Mouse (Mus musculus) hindbrain, embryonic 16.5 days (tissue): Measurements from ENCODE around the gene Tssk1. TPM values are rescaled to one million over a fixed set of nuclear protein-coding genes. Genes with fewer than 3 reads are reported as not detected.

ENCODE experiments used
- ATAC-seq: fragments of 200-750 bp; cut with Nextera tagmentation; 2 replicates; pipeline ENCODE4 v1.8.0; 2017; ENCODE audit warnings: moderate TSS enrichment, moderate library complexity
- H3K27ac ChIP-seq: fragments of 300-500 bp; sonication (generic); 2 replicates; pipeline ENCODE4 v1.5.1; 2014; ENCODE audit warnings: low read depth, mild to moderate bottlenecking, control low read depth, low read length, moderate library complexity
- H3K27me3 ChIP-seq: fragments of 300-500 bp; sonication (generic); replicated peaks from 2 replicates; pipeline ENCODE4 v1.6.1; 2014; ENCODE audit warnings: low read length; ENCODE audit not compliant: control insufficient read depth, insufficient read depth
- H3K36me3 ChIP-seq: fragments of 300-500 bp; sonication (generic); 2 replicates; pipeline ENCODE4 v1.6.1; 2014; ENCODE audit warnings: mild to moderate bottlenecking, low read length, moderate library complexity, mixed read lengths; ENCODE audit not compliant: control insufficient read depth, insufficient read depth
- H3K4me1 ChIP-seq: fragments of 300-500 bp; sonication (generic); 2 replicates; pipeline ENCODE4 v1.6.1; 2014; ENCODE audit warnings: low read depth, low read length; ENCODE audit not compliant: control insufficient read depth, insufficient read depth
- H3K4me2 ChIP-seq: fragments of 300-500 bp; sonication (generic); 2 replicates; pipeline ENCODE4 v1.6.1; 2014; ENCODE audit warnings: mild to moderate bottlenecking, low read length, control low read depth, moderate library complexity
- H3K4me3 ChIP-seq: fragments of 300-500 bp; sonication (generic); 2 replicates; pipeline ENCODE4 v1.5.1; 2014; ENCODE audit warnings: mild to moderate bottlenecking, low read length, control low read depth, moderate library complexity
- H3K9ac ChIP-seq: fragments of 300-500 bp; sonication (generic); 2 replicates; pipeline ENCODE4 v1.6.1; 2014; ENCODE audit warnings: low read depth, mild to moderate bottlenecking, control low read depth, low read length, moderate library complexity
- H3K9me3 ChIP-seq: fragments of 300-500 bp; sonication (generic); 2 replicates; pipeline ENCODE4 v1.6.1; 2014; ENCODE audit warnings: mild to moderate bottlenecking, low read length, moderate library complexity; ENCODE audit not compliant: control insufficient read depth
- WGBS: fragments of 180-500 bp; shearing (Covaris S2); extraction: QIAGEN DNeasy Blood & Tissue Kit; methylation state at CpG from one replicate; pipeline ENCODE4 v1.1.7; 2014; 5-methylcytosine and 5-hydroxymethylcytosine counted together
- polyA plus RNA-seq: library from polyadenylated mRNA; unstranded; fragments of >200 nt; fragmentation: Nextera tagmentation; extraction: Ambion mirVana; gene quantifications from 2 replicates; pipeline ENCODE4 v1.2.1, GENCODE M21; 2015

Gene Tssk1
- polyA plus RNA-seq, 1 experiment from 2014 or later: not detected

GRCm38 (mm10) chr16:17890342-17890727 is 3.7 kb upstream of the Tssk1 start:
- 37% methylated on average over 2 of the region's 2 CpGs for WGBS
- Histone ChIP-seq H3K36me3 (no peaks in the 10 kb centered on the region), H3K27ac (no peak overlapping the region), H3K4me2 (peak overlapping the region; percentile 93), H3K4me1 (peaks cover 24% of the 10 kb centered on the region), H3K4me3 (peak overlapping the region; percentile 98), H3K27me3 (no peaks in the 10 kb centered on the region), H3K9me3 (no peaks in the 10 kb centered on the region), H3K9ac (peak overlapping the region; percentile 99)
- no peak for ATAC-seq

GRCm38 (mm10) chr16:17890917-17891566 is 3.0 kb upstream of the Tssk1 start:
- Histone ChIP-seq H3K4me3 (peak overlapping the region; percentile 98), H3K4me2 (peak overlapping the region; percentile 93), H3K27me3 (no peaks in the 10 kb centered on the region), H3K4me1 (peaks cover 23% of the 10 kb centered on the region), H3K27ac (peak overlapping the region; percentile 97), H3K36me3 (no peaks in the 10 kb centered on the region), H3K9ac (peak overlapping the region; percentile 99), H3K9me3 (no peaks in the 10 kb centered on the region)
- peak; percentile 75 for ATAC-seq
- WGBS: under 1% methylated on average over 37 of the region's 44 CpGs

- peak; percentile 97 for ATAC-seq
- peaks cover 21% of the 10 kb centered on the region for H3K4me1 ChIP-seq
Measured at GRCm38 (mm10) chr16:17891567-17891959, 2.5 kb upstream of the Tssk1 start, which contains the start of gene Gm20518. TSS of gene Gm20518 (minus strand) at chr16:17891671.

GRCm38 (mm10) chr16:17892606-17893005 is 1.4 kb upstream of the Tssk1 start:
- Histone ChIP-seq H3K27ac (no peak overlapping the region), H3K9me3 (no peaks in the 10 kb centered on the region), H3K4me2 (no peak overlapping the region), H3K9ac (no peak overlapping the region), H3K36me3 (no peaks in the 10 kb centered on the region), H3K27me3 (no peaks in the 10 kb centered on the region), H3K4me3 (no peak overlapping the region), H3K4me1 (peaks cover 16% of the 10 kb centered on the region)
- no peak for ATAC-seq
- WGBS: 45% methylated on average over 3 of the region's 3 CpGs

More at GRCm38 (mm10) chr16:17891567-17891959, 2.5 kb upstream of the Tssk1 start, which contains the start of gene Gm20518:
- under 1% methylated on average over 38 of the region's 38 CpGs for WGBS
- Histone ChIP-seq H3K27ac (peak within 1 kb of the TSS; percentile 97), H3K27me3 (no peaks in the 10 kb centered on the region), H3K4me3 (peak within 1 kb of the TSS; percentile 98), H3K9me3 (no peaks in the 10 kb centered on the region), H3K36me3 (no peaks in the 10 kb centered on the region), H3K4me2 (peak within 1 kb of the TSS; percentile 93), H3K9ac (peak within 1 kb of the TSS; percentile 99)

GRCm38 (mm10) chr16:17896091-17896490 is 2.1 kb downstream of the Tssk1 start:
- Histone ChIP-seq H3K4me2 (no peak overlapping the region), H3K27ac (no peak overlapping the region), H3K4me1 (peaks cover 4% of the 10 kb centered on the region; the same call in 1 of the 2 replicates), H3K36me3 (peaks cover 21% of the 10 kb centered on the region), H3K4me3 (no peak overlapping the region), H3K9ac (no peak overlapping the region), H3K27me3 (no peaks in the 10 kb centered on the region), H3K9me3 (no peaks in the 10 kb centered on the region)
- ATAC-seq: no peak

GRCm38 (mm10) chr16:17898462-17898861 is 4.4 kb downstream of the Tssk1 start, which contains the start of the genes Dgcr2 and Tssk2:
TSS of gene Dgcr2 (minus strand) at chr16:17898562.
TSS of gene Tssk2 (plus strand) at chr16:17898637.
- Histone ChIP-seq H3K27ac (no peak within 1 kb of the TSS), H3K4me3 (no peak within 1 kb of the TSS), H3K36me3 (peaks cover 42% of the 10 kb centered on the region), H3K9ac (no peak within 1 kb of the TSS), H3K27me3 (no peaks in the 10 kb centered on the region), H3K9me3 (no peaks in the 10 kb centered on the region), H3K4me1 (no peaks in the 10 kb centered on the region), H3K4me2 (no peak within 1 kb of the TSS)
- ATAC-seq: no peak
- 95% methylated on average over 14 of the region's 14 CpGs for WGBS

- under 1% methylated on average over 35 of the region's 35 CpGs for WGBS
- Histone ChIP-seq H3K4me3 (peak within 1 kb of the TSS; percentile 59), H3K9ac (peak within 1 kb of the TSS; percentile 77), H3K9me3 (no peaks in the 10 kb centered on the region), H3K4me1 (peaks cover 15% of the 10 kb centered on the region), H3K27ac (peak within 1 kb of the TSS; percentile 62), H3K27me3 (peaks cover 31% of the 10 kb centered on the region), H3K36me3 (peaks cover 22% of the 10 kb centered on the region), H3K4me2 (peak within 1 kb of the TSS; percentile 93)
- ATAC-seq: peak; percentile 95
Measured at GRCm38 (mm10) chr16:17911052-17911595, 17.1 kb downstream of the Tssk1 start, which contains the start of gene Ess2. TSS of gene Ess2 (minus strand) at chr16:17911348.

- ATAC-seq: no peak
- Histone ChIP-seq H3K27ac (no peak within 1 kb of the TSS), H3K4me3 (peak within 1 kb of the TSS; percentile 39), H3K4me2 (peak within 1 kb of the TSS; percentile 56), H3K4me1 (peaks cover 15% of the 10 kb centered on the region), H3K27me3 (peaks cover 47% of the 10 kb centered on the region), H3K36me3 (no peaks in the 10 kb centered on the region), H3K9ac (peak within 1 kb of the TSS; percentile 51), H3K9me3 (no peaks in the 10 kb centered on the region)
- WGBS: under 1% methylated on average over 93 of the region's 106 CpGs
Measured at GRCm38 (mm10) chr16:17914307-17915249, 20.6 kb downstream of the Tssk1 start, which contains the start of gene Gsc2. TSS of gene Gsc2 (minus strand) at chr16:17915059.
